Mouse (Mus musculus) limb, embryonic 14.5 days (tissue): ENCODE results near the gene Ice1. TPM values are rescaled to one million over a fixed set of nuclear protein-coding genes. Genes with fewer than 3 reads are reported as not detected.

Source experiments
- ATAC-seq: fragments of 200-750 bp; cut with Nextera tagmentation; 2 replicates; pipeline ENCODE4 v1.8.0; 2017; ENCODE audit warnings: low read depth, moderate number of reproducible peaks, moderate TSS enrichment; ENCODE audit not compliant: low FRiP score
- DNase-seq: peaks from one replicate; pipeline ENCODE4 v3.0.0-alpha.2; 2015; ENCODE audit warnings: low spot score
- H3K27ac ChIP-seq: fragments of 300-500 bp; sonication (generic); replicated peaks from 2 replicates; pipeline ENCODE4 v1.5.1; 2014; ENCODE audit warnings: low read depth, mild to moderate bottlenecking, low read length, moderate library complexity, mixed read lengths
- H3K27me3 ChIP-seq: fragments of 300-500 bp; sonication (generic); 2 replicates; pipeline ENCODE4 v1.6.1; 2014; ENCODE audit warnings: low read length, mixed read lengths; ENCODE audit not compliant: control insufficient read depth, insufficient read depth
- H3K36me3 ChIP-seq: fragments of 300-500 bp; sonication (generic); 2 replicates; pipeline ENCODE4 v1.6.1; 2014; ENCODE audit warnings: mild to moderate bottlenecking, low read length, moderate library complexity, mixed read lengths; ENCODE audit not compliant: control insufficient read depth, insufficient read depth
- H3K4me1 ChIP-seq: fragments of 300-500 bp; sonication (generic); 2 replicates; pipeline ENCODE4 v1.6.1; 2014; ENCODE audit warnings: antibody characterized with exemption, low read length, mixed read lengths; ENCODE audit not compliant: control insufficient read depth, insufficient read depth
- H3K4me2 ChIP-seq: fragments of 300-500 bp; sonication (generic); replicated peaks from 2 replicates; pipeline ENCODE4 v1.6.1; 2014; ENCODE audit warnings: low read depth, mild to moderate bottlenecking, low read length, moderate library complexity; ENCODE audit not compliant: severe bottlenecking
- H3K4me3 ChIP-seq: fragments of 300-500 bp; sonication (generic); replicated peaks from 2 replicates; pipeline ENCODE4 v1.5.1; 2014; ENCODE audit warnings: low read length
- H3K9ac ChIP-seq: fragments of 300-500 bp; sonication (generic); 2 replicates; pipeline ENCODE4 v1.6.1; 2014; ENCODE audit warnings: mild to moderate bottlenecking, low read depth, low read length, moderate library complexity; ENCODE audit not compliant: severe bottlenecking
- H3K9me3 ChIP-seq: fragments of 300-500 bp; sonication (generic); 2 replicates; pipeline ENCODE4 v1.6.1; 2016; ENCODE audit warnings: low read length; ENCODE audit not compliant: control insufficient read depth
- POLR2A ChIP-seq: fragments of 200-500 bp; IDR thresholded peaks from 2 replicates; pipeline ENCODE4 v1.8.0; 2012; ENCODE audit warnings: inconsistent platforms, mild to moderate bottlenecking, moderate library complexity, borderline replicate concordance; ENCODE audit not compliant: insufficient read depth, insufficient read length; ENCODE audit errors: extremely low read depth
- WGBS: fragments of 180-500 bp; shearing (Covaris S2); extraction: QIAGEN DNeasy Blood & Tissue Kit; methylation state at CpG from one replicate; pipeline ENCODE4 v1.1.7; 2014; 5-methylcytosine and 5-hydroxymethylcytosine counted together
- polyA plus RNA-seq, 2 experiments: library from polyadenylated mRNA; depleted of rRNA in 1 of 2; stranded (reverse) in 1 of 2; unstranded in 1 of 2; fragments of >200 nt; fragmentation: Nextera tagmentation in 1 of 2; extraction: Ambion mirVana in 1 of 2; gene quantifications; 2 replicates each; pipeline versions ENCODE4 v1.2.1 to v1.2.3; 2012 to 2014

Ice1 gene
- polyA plus RNA-seq, 2 experiments: 40.7 to 64.4 TPM

- H3K9me3 ChIP-seq: no peaks in the 10 kb centered on the region
- H3K4me1 ChIP-seq: no peaks in the 10 kb centered on the region
- no peak for ATAC-seq
- no peak for DNase-seq
- H3K27me3 ChIP-seq: no peaks in the 10 kb centered on the region
- no peaks in the 10 kb centered on the region for H3K36me3 ChIP-seq
- no peak overlapping the region for H3K4me2 ChIP-seq
- TF ChIP-seq POLR2A: no peak
- no peak overlapping the region for H3K27ac ChIP-seq
- H3K4me3 ChIP-seq: no peak overlapping the region
- H3K9ac ChIP-seq: no peak overlapping the region
- 65% methylated on average over 1 of the region's 1 CpGs for WGBS
Measured at GRCm38 (mm10) chr13:70539842-70540241, 97.6 kb downstream of the Ice1 start.

GRCm38 (mm10) chr13:70533412-70533811 is 104.0 kb downstream of the Ice1 start:
- no peaks in the 10 kb centered on the region for H3K9me3 ChIP-seq
- WGBS: 91% methylated on average over 5 of the region's 5 CpGs

GRCm38 (mm10) chr13:70532719-70533118 is 104.7 kb downstream of the Ice1 start:
- H3K4me2 ChIP-seq: no peak overlapping the region
- no peaks in the 10 kb centered on the region for H3K27me3 ChIP-seq
- 87% methylated on average over 10 of the region's 10 CpGs for WGBS
- ATAC-seq (no peak), DNase-seq (no peak)
- H3K27ac ChIP-seq: no peak overlapping the region
- no peak for TF ChIP-seq POLR2A
- no peaks in the 10 kb centered on the region for H3K36me3 ChIP-seq
- no peak overlapping the region for H3K4me3 ChIP-seq
- H3K9me3 ChIP-seq: no peaks in the 10 kb centered on the region
- H3K4me1 ChIP-seq: no peaks in the 10 kb centered on the region
- no peak overlapping the region for H3K9ac ChIP-seq

More at GRCm38 (mm10) chr13:70533412-70533811, 104.0 kb downstream of the Ice1 start:
- Histone ChIP-seq H3K27ac (no peak overlapping the region), H3K27me3 (no peaks in the 10 kb centered on the region), H3K9ac (no peak overlapping the region), H3K4me2 (no peak overlapping the region), H3K4me1 (no peaks in the 10 kb centered on the region), H3K36me3 (no peaks in the 10 kb centered on the region), H3K4me3 (no peak overlapping the region)
- no peak for DNase-seq
- no peak for TF ChIP-seq POLR2A
- no peak for ATAC-seq

- H3K4me1 ChIP-seq: no peaks in the 10 kb centered on the region
- no peaks in the 10 kb centered on the region for H3K27me3 ChIP-seq
- H3K27ac ChIP-seq: no peak overlapping the region
- no peaks in the 10 kb centered on the region for H3K36me3 ChIP-seq
- ATAC-seq (peak; percentile 34; the same call in 1 of the 2 replicates), DNase-seq (no peak)
- no peak overlapping the region for H3K4me3 ChIP-seq
- WGBS: 28% methylated on average over 2 of the region's 2 CpGs
- no peak overlapping the region for H3K9ac ChIP-seq
- no peaks in the 10 kb centered on the region for H3K9me3 ChIP-seq
- no peak overlapping the region for H3K4me2 ChIP-seq
- TF ChIP-seq POLR2A: no peak
Measured at GRCm38 (mm10) chr13:70517651-70518050, 119.8 kb downstream of the Ice1 start.

- H3K9me3 ChIP-seq: no peaks in the 10 kb centered on the region
- no peaks in the 10 kb centered on the region for H3K27me3 ChIP-seq
- H3K9ac ChIP-seq: no peak overlapping the region
- ATAC-seq: no peak
- 55% methylated on average over 2 of the region's 2 CpGs for WGBS
- H3K4me1 ChIP-seq: no peaks in the 10 kb centered on the region
- no peak overlapping the region for H3K27ac ChIP-seq
- no peak for TF ChIP-seq POLR2A
- no peak overlapping the region for H3K4me2 ChIP-seq
- no peaks in the 10 kb centered on the region for H3K36me3 ChIP-seq
- no peak overlapping the region for H3K4me3 ChIP-seq
- no peak for DNase-seq
Measured at GRCm38 (mm10) chr13:70515004-70515403, 122.4 kb downstream of the Ice1 start.

- Histone ChIP-seq H3K36me3 (no peaks in the 10 kb centered on the region), H3K27me3 (no peaks in the 10 kb centered on the region), H3K4me1 (no peaks in the 10 kb centered on the region), H3K27ac (no peak overlapping the region), H3K9ac (no peak overlapping the region), H3K4me2 (no peak overlapping the region), H3K9me3 (no peaks in the 10 kb centered on the region), H3K4me3 (no peak overlapping the region)
- no peak for DNase-seq
- no peak for ATAC-seq
- TF ChIP-seq POLR2A: no peak
- WGBS: 85% methylated on average over 5 of the region's 5 CpGs
Measured at GRCm38 (mm10) chr13:70510199-70510598, 127.2 kb downstream of the Ice1 start.
